Mouse (Mus musculus) liver, postnatal 0 days (tissue): ENCODE data around the gene Scg5.

Experiments used
- CTCF ChIP-seq: sonication (generic); IDR thresholded peaks from 2 replicates; pipeline ENCODE4 v1.5.1; 2016; ENCODE audit warnings: antibody characterized with exemption, low read depth
- EP300 ChIP-seq: IDR thresholded peaks from 2 replicates; pipeline ENCODE4 v1.6.1; 2016; ENCODE audit warnings: antibody characterized with exemption, low read depth, mild to moderate bottlenecking

DNA sequence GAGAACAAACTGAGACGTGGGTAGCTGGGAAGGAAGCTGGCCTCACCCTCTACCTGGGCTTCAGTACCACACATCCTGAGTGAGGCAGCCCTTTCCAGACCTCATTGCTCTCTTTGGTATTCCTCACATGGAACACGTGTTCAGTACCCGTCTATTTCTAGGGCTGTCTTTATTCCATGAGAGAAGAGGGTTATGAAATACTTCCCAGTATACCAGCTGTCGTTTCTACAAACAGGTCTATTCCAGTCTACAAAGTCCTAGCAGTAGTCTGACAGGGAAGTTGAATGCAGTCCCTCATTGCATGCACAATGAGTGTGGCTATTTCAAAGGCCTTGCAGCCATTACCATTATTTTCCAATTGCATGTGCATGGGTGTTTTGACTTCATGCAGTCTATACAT, 23.2 kb downstream of the Scg5 start:
- TF ChIP-seq CTCF (no peak), EP300 (no peak)
